Mouse (Mus musculus): Measurements from ENCODE around the gene Nmnat3. TPM values are rescaled to one million over a fixed set of nuclear protein-coding genes. Genes with fewer than 3 reads are reported as not detected.
A peak's percentile ranks its signal among the peaks of the same experiment; 100 is the strongest.

The Nmnat3 gene
- total RNA-seq, 2 experiments from 2014 or later, result 11.5 to 11.7 TPM

DNA sequence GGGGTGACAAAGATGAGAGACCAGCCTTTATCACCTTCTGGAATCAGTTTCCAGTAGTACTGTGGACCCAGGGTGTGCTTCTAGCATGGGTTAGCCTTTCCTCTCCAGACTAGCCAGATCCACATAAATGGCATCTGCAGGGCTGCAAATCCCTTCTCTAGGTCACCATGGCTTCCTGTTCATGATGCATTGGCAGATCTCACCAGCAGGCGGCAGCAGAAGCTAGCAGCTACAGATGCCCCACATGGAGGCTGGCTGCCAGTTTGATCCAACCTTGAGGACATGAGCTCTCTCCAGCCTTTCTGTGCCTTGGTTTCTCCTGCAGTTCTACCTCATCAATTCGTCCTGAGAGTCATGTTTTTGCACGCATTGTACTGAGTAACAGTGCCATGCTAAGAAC, 121.9 kb downstream of the Nmnat3 start:
- intact Hi-C loops (cut with DNase I), result no loop called here
- DNase-seq, result peak; percentile 43 to 56

DNA sequence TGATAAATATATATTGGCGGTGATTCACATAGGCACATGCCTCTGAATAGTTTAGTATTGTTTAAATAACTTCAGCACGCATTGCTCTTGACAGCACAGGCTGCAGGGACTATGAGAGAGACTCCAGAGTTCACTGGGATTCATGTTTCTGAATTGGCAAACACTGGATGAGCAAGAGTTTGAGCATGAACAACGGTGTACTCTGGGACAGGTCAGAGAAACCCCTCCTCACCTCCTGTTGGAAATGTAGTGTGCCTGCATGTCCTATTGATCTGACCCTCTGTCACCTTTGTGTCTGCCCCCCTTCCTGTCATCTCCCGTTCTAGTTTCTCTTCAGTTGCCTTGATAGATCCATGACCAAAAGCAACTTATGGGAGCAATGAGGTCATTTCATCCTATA, 128.2 kb downstream of the Nmnat3 start:
- intact Hi-C loops (cut with DNase I), result loop anchor here (5.0 kb wide), 2 partner anchors 122 to 687 kb away; no protein-coding TSS in a partner anchor
- DNase-seq, result no peak

- intact Hi-C loops (cut with DNase I), result loop anchor here (5.0 kb wide), 2 partner anchors 119 to 684 kb away; no protein-coding TSS in a partner anchor
- no peak for DNase-seq
These were observed 130.7 kb downstream of the Nmnat3 start for GRCm38 (mm10) chr9:98417919-98418318.

GRCm38 (mm10) chr9:98418346-98418745, 131.1 kb downstream of the Nmnat3 start:
- no peak for DNase-seq
- intact Hi-C loops (cut with DNase I), result loop anchor here (5.0 kb wide), 2 partner anchors 119 to 684 kb away; no protein-coding TSS in a partner anchor

DNA sequence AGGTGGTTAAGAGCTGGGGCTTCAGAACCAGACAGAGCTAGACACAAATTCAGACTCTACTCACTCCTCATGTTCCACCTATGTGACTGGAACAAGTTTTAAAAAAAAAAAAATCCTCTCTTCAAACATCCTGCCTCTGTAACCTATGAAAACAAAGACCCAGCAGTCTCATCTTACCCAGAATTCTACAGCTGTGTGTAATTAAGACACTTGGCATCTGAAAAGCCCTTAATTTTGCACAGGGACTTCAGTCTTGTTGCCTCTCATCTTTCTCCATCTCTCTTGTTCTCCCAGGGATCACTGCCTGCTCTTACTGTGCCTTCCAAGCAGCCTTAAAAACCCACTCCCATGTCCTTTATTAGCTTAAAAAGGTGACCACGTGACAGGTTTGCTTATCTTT, 133.4 kb downstream of the Nmnat3 start:
- no peak for DNase-seq
- intact Hi-C loops (cut with DNase I), result no loop called here

DNA sequence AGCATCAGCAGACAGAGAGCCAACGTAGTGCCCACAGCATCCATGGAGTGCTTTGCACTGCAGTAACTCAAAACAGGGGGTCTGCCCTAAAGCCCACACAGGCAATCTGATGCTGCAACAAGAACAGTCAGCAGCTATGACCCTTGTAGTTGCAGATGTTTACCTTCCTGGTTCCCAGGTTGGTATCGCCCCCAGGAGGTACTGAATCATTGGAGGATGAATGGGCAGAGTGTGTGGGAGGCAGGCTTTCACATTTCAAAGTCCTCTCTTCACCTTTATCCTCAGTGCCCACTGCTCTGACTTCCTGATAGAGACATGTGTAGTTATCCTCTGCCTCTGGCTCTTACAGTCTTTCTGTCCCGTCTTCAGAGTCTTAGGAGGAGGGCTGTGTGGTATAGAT, 134.7 kb downstream of the Nmnat3 start:
- no peak for DNase-seq
- intact Hi-C loops (cut with DNase I), result no loop called here

DNA sequence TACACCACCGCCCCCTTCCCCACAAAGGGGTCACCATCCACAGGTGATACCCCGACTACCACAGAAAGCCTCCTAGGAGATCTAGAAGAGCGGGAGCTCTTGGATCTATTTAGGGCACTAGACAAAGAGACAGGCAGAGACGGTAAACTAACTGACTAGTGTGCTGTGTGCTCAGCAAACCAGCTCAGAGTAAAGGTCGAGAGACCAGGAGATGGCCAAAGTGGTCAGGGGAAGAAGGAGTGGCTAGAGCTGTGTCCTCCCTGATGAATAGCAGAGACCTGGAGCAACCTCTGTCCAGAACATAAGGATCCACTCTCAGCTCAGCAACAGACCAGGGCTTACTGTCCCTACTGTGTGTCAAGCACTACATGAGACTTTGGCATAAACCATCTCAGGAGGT, 135.4 kb downstream of the Nmnat3 start, which contains the start of gene Rbp1:
Rbp1 (plus strand) TSS at position 306 of the 400 bp plus-strand sequence.
- intact Hi-C loops (cut with DNase I), result no loop called here
- no peak for DNase-seq

DNA sequence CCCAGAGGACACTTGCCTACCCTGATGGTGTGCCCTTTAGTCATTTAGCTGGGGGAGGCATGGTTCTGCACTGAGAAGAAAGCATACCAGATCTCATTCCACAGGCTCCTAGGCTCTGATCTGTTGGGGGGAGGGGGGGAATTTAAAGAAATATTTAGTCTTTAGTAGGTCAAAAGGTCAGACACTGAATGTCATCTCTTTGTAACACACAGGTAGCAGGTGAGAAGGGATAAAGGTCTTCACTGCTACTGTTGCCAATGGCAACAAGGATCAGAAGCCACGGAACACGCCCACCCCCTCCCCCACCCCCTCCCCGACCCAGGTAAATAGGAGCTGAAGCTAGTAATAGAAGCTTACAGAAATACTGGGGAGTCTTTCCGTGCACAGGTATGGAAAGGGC, 136.5 kb downstream of the Nmnat3 start:
- intact Hi-C loops (cut with DNase I), result no loop called here

DNA sequence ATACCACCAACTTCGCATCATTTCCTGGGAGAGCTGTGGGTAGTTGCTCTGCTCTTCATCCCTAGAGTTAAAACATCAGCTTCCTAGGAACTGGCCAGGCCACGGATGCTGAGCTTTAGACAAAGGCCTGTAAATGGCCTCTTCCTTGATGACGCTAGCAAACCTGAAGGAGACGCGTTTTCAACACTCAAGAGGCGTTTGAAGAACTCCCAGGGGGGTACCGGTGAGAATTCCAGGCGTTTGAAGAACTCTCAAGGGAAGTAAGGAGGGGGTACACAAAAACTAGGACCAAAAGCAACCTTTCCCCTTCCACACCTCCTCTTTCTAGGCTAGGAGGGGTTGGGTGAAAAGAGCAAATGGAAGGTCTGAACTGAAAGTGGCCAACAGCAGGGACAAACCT, 137.1 kb downstream of the Nmnat3 start:
- DNase-seq, result no peak
- intact Hi-C loops (cut with DNase I), result no loop called here

More for the DNA sequence above, 136.5 kb downstream of the Nmnat3 start:
- DNase-seq, result no peak

GRCm38 (mm10) chr9:98424725-98425210, 137.5 kb downstream of the Nmnat3 start:
- intact Hi-C loops (cut with DNase I), result no loop called here
- DNase-seq, result peak; percentile 21 to 37

GRCm38 (mm10) chr9:98425351-98425880, 138.2 kb downstream of the Nmnat3 start:
- DNase-seq, result no peak
- intact Hi-C loops (cut with DNase I), result no loop called here

GRCm38 (mm10) chr9:98427906-98428517, 140.8 kb downstream of the Nmnat3 start:
- intact Hi-C loops (cut with DNase I), result no loop called here

GRCm38 (mm10) chr9:98428783-98429182, 141.5 kb downstream of the Nmnat3 start:
- intact Hi-C loops (cut with DNase I), result no loop called here
- DNase-seq, result peak in 1 of 2 experiments; percentile 19

More at GRCm38 (mm10) chr9:98427906-98428517, 140.8 kb downstream of the Nmnat3 start:
- no peak for DNase-seq

DNA sequence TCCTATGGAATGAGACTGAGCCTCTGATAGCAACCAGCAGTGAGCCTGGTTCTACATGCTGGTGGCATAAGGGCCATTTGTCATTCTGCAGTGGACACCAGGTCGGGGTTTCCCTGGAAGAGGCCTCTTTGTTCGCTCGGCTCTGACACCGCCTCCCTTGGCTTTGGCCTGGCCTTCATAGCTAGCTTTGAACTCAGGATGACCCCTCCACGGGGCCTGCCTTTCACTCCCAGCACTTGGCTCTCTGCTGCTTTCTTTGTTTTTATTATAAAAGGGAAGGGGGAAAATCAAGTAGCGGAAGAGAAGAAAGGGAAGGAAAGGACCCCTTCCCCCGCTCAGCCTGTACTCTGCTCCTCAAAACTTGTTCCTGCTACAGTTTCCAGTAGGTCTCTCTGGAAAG, 142.6 kb downstream of the Nmnat3 start:
- no peak for DNase-seq
- intact Hi-C loops (cut with DNase I), result no loop called here

DNA sequence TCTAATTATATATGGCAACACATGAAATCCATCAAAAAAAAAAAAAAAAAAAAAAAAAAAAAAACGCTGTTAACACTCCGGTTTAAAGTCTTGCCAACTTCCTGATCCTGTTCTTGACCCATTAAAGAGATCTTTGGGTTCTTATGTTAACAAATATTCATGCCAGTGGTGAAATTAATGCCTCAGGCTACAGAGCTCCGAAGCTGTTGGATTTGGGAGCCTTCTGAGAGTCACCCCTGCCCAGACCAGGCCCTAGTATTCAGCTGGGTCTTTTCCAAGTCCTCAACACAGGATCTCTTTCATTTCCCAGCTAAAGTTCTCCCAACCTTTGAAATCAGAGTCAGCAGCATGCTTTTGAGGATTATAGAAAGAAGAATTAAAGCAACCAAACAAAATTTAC, 143.3 kb downstream of the Nmnat3 start:
- no peak for DNase-seq
- intact Hi-C loops (cut with DNase I), result no loop called here

- DNase-seq, result no peak
- intact Hi-C loops (cut with DNase I), result no loop called here
These were observed 145.8 kb downstream of the Nmnat3 start for GRCm38 (mm10) chr9:98433021-98433420.

GRCm38 (mm10) chr9:98433956-98434588, 146.8 kb downstream of the Nmnat3 start:
- intact Hi-C loops (cut with DNase I), result no loop called here

DNA sequence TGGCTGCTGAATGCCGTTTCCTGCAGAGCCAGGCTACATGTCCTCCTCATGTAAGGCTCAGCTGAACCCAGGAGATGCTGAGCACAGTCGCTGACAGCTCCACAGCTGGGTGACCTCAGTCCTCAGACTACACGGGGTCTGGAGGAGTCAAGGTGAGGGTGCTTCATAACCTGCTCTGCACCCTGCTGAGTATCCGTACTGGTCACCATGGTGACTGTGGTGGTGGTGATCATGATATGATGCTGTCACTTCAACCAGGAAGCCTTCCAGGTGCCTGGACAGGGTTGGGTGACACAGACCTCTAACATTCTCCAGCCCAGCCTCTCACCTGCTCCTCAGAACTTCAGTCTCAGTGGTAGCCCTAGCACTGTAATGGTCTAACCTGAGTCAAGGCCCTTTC, 150.6 kb downstream of the Nmnat3 start:
- DNase-seq, result no peak
- intact Hi-C loops (cut with DNase I), result no loop called here

More at GRCm38 (mm10) chr9:98433956-98434588, 146.8 kb downstream of the Nmnat3 start:
- no peak for DNase-seq

- no peak for DNase-seq
- intact Hi-C loops (cut with DNase I), result no loop called here
These were observed 151.9 kb downstream of the Nmnat3 start for GRCm38 (mm10) chr9:98439091-98439490.

- intact Hi-C loops (cut with DNase I), result loop anchor here (10.0 kb wide), 1 partner anchor 92 kb away; no protein-coding TSS in a partner anchor
- no peak for DNase-seq
These were observed 155.4 kb downstream of the Nmnat3 start for GRCm38 (mm10) chr9:98442638-98443037.

DNA sequence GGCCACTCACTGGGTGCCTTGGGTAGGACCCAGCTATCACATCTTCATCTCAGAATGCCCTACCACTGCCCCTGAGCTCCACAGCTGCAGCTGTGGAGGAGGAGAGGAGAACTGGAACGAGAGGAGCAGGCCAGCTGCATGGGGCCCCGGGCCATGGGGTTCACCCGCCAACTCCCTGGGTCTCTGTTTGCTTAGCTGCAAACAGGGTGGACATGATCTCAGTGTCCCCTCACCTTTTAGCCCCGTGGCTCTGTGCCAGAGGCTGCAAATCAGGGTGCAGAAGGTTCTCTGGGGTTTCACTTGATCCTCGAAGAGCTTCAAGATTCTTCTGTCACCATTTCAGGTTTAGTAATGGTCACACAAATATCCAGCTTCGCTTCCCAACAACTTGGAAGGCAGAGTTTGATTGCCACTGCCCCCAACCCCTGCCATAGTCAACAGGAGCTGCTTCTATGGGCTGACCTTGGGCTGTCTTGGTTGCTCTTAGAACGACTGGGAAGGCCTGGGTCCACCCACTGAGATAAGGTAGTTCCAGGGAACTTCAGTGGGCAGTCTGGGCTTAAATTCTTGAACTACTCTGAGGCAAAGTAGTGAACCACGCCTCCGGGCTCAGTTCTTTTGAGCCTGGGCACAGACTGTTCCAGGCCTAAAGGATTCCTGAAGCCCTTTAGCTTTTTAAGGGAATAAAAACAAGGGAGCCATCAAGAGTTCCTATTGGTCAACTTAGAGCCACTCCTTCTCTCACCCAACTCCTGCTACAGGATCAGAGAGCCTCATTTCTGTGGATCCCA, 158.3 kb downstream of the Nmnat3 start:
- no peak for DNase-seq
- intact Hi-C loops (cut with DNase I), result loop anchor here (10.0 kb wide), 1 partner anchor 89 kb away; no protein-coding TSS in a partner anchor
